Mouse (Mus musculus) stomach, postnatal 0 days (tissue): Measurements from ENCODE around the gene Slc6a16.

ENCODE experiments used
- CTCF ChIP-seq: IDR thresholded peaks from 2 replicates; pipeline ENCODE4 v1.5.1; 2016; ENCODE audit warnings: antibody characterized with exemption, low read depth, mild to moderate bottlenecking, moderate library complexity
- EP300 ChIP-seq: optimal IDR thresholded peaks from 2 replicates; pipeline ENCODE3; 2016; ENCODE audit warnings: antibody characterized with exemption

- TF ChIP-seq CTCF = no peak
- no peak for TF ChIP-seq EP300
Observed at GRCm38 (mm10) chr7:45259281-45259680, 18.4 kb downstream of the Slc6a16 start.
